Mouse (Mus musculus) cortical plate, adult 2 months (tissue): ENCODE results near the gene Mier1.

Source experiments
- CTCF ChIP-seq: fragments of 200-500 bp; IDR thresholded peaks from 2 replicates; pipeline ENCODE4 v1.5.1; 2011; ENCODE audit warnings: mild to moderate bottlenecking, control low read depth, low read length; ENCODE audit not compliant: insufficient read depth; ENCODE audit errors: extremely low read depth
- POLR2A ChIP-seq: fragments of 200-500 bp; IDR thresholded peaks from 2 replicates; pipeline ENCODE4 v1.6.1; 2011; ENCODE audit warnings: mild to moderate bottlenecking, low read length, control low read depth; ENCODE audit not compliant: insufficient read depth; ENCODE audit errors: extremely low read depth

GRCm38 (mm10) chr4:103119229-103120027, 5.2 kb downstream of the Mier1 start:
- no peak for TF ChIP-seq CTCF
- 0 out of 2 replicates have a peak, but pooled peaks have one; percentile 38 for TF ChIP-seq POLR2A
